16 mouse cellular contexts compared by ENCODE assay signal in the genomic region with DNA sequence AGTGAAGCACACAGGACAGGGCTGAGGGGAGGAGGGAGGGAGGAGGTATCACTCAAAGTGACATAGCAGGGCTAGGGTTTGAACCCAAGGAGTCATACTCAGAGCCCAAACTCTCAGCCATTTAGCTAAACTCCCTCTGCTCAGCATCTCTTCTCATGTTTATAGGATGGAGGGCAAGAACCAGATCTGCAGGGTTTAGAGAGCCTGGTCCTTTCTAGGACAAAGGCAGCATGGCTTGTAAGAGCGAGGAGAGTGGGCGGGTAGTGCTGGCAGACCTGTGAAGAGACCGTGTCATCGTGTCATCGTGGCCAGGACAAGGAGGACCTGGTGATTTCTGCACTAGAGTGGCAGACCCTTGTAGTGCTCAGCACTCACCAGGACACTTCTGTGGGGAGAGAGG.
"Had no signal": no experiment of that assay in that cellular context is flagged by ENCODE, and none has a peak within 500 bp of the region (broad histone marks: within the 10 kb centered on the region; RNA-seq: fewer than 3 reads in every experiment).

No protein-coding gene starts in this region.

- H3K4me2 ChIP-seq: lung, embryonic 14.5 days; midbrain, embryonic 12.5 days; neural tube, embryonic 13.5 days; neural tube, embryonic 15.5 days had no signal

- H3K27ac ChIP-seq: midbrain, embryonic 10.5 days; midbrain, embryonic 12.5 days; neural tube, embryonic 13.5 days; neural tube, embryonic 15.5 days had no signal

- H3K9me3 ChIP-seq: midbrain, embryonic 10.5 days; midbrain, embryonic 12.5 days; neural tube, embryonic 13.5 days; neural tube, embryonic 15.5 days had no signal

- H3K27me3 ChIP-seq: midbrain, embryonic 12.5 days; neural tube, embryonic 13.5 days; neural tube, embryonic 15.5 days had no signal

- H3K36me3 ChIP-seq: midbrain, embryonic 10.5 days; midbrain, embryonic 12.5 days; neural tube, embryonic 13.5 days; neural tube, embryonic 15.5 days had no signal

- DNase-seq: lung, adult 18-20 months; lung, embryonic 14.5 days; lung, postnatal 10 days; lung, postnatal 4 days; midbrain, embryonic 14.5 days; right cerebral cortex, postnatal 14 days; spleen, adult 18-20 months; thymus, adult 18-20 months; thymus, postnatal 14 days; thymus, postnatal 36 days had no signal

- ATAC-seq: midbrain, embryonic 16.5 days had no signal

- H3K4me3 ChIP-seq: midbrain, embryonic 10.5 days; midbrain, embryonic 12.5 days; myocyte; neural tube, embryonic 13.5 days; neural tube, embryonic 15.5 days had no signal

- H3K9ac ChIP-seq: lung, embryonic 14.5 days; midbrain, embryonic 12.5 days; neural tube, embryonic 13.5 days; neural tube, embryonic 15.5 days had no signal
